Mouse (Mus musculus): Measurements from ENCODE around the gene Cth. TPM values are rescaled to one million over a fixed set of nuclear protein-coding genes. Genes with fewer than 3 reads are reported as not detected.

Cth gene
- polyA plus RNA-seq, 1 experiment from 2014 or later, result 1.6 TPM

DNA sequence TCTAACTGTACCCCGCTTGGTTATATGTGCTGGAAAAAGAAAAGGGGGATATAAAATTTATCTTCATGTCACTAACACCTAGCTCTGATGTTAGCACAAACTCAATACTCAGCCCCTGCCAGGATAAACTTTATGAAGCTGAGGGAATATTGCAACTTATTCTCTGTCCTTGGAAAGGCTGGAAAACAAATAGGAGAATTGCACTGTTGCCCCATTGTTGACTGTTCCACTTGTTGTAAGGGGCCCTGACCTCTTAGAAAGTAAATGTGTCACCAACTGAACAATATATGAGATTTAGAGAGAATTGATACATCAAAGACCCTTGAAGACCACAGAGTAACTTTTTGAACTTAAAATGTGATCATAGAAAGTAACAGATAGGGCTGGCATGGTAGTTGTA lies 4.5 kb upstream of the Cth start:
- no peak for ATAC-seq (ENCODE audit: insufficient number of reproducible peaks, insufficient read depth, low FRiP score, low read depth)
- no peaks in the 10 kb centered on the region for H3K9me3 ChIP-seq (ENCODE audit: control insufficient read depth, low read length)
- no peak overlapping the region for H3K4me2 ChIP-seq (ENCODE audit: low read length)
- WGBS, result 72% methylated on average over 1 of the region's 1 CpGs
- no peaks in the 10 kb centered on the region for H3K27me3 ChIP-seq (ENCODE audit: control insufficient read depth, insufficient read depth, low read length)
- H3K9ac ChIP-seq (ENCODE audit: low read length), result no peak overlapping the region
- H3K4me1 ChIP-seq (ENCODE audit: control insufficient read depth in 2 of 2, insufficient read depth in 2 of 2, low read length in 2 of 2), result peaks cover 1 to 2% of the 10 kb centered on the region in 2 experiments; a peak in 3 of 4 replicates
- no peak overlapping the region for H3K27ac ChIP-seq (replicated peaks in 1 of 2; ENCODE audit: control insufficient read depth in 1 of 2, insufficient read depth in 1 of 2, low read depth in 2 of 2, low read length in 2 of 2)
- no peaks in the 10 kb centered on the region for H3K36me3 ChIP-seq (ENCODE audit: control insufficient read depth, insufficient read depth, low read length)
- H3K4me3 ChIP-seq (ENCODE audit: control insufficient read depth in 1 of 2, insufficient read depth in 1 of 2, low read depth in 1 of 2, low read length in 2 of 2), result no peak overlapping the region

- 75% methylated on average over 2 of the region's 2 CpGs for WGBS
- no peak overlapping the region for H3K4me2 ChIP-seq (ENCODE audit: low read length)
- H3K9ac ChIP-seq (ENCODE audit: low read length), result no peak overlapping the region
- H3K36me3 ChIP-seq (ENCODE audit: control insufficient read depth, insufficient read depth, low read length), result no peaks in the 10 kb centered on the region
- no peak for ATAC-seq (ENCODE audit: insufficient number of reproducible peaks, insufficient read depth, low FRiP score, low read depth)
- H3K9me3 ChIP-seq (ENCODE audit: control insufficient read depth, low read length), result no peaks in the 10 kb centered on the region
- no peaks in the 10 kb centered on the region for H3K27me3 ChIP-seq (ENCODE audit: control insufficient read depth, insufficient read depth, low read length)
- no peak overlapping the region for H3K27ac ChIP-seq (replicated peaks in 1 of 2; ENCODE audit: control insufficient read depth in 1 of 2, insufficient read depth in 1 of 2, low read depth in 2 of 2, low read length in 2 of 2)
- H3K4me3 ChIP-seq (ENCODE audit: control insufficient read depth in 1 of 2, insufficient read depth in 1 of 2, low read depth in 1 of 2, low read length in 2 of 2), result no peak overlapping the region
- H3K4me1 ChIP-seq (ENCODE audit: control insufficient read depth in 2 of 2, insufficient read depth in 2 of 2, low read length in 2 of 2), result peaks cover 3 to 4% of the 10 kb centered on the region in 2 experiments; a peak in 3 of 4 replicates
Observed at GRCm38 (mm10) chr3:157928731-157929130, 3.9 kb upstream of the Cth start.

GRCm38 (mm10) chr3:157926761-157927160 lies 1.9 kb upstream of the Cth start:
- Histone ChIP-seq H3K9ac (ENCODE audit: low read length) (no peak overlapping the region), H3K36me3 (ENCODE audit: control insufficient read depth, insufficient read depth, low read length) (no peaks in the 10 kb centered on the region), H3K4me1 (ENCODE audit: control insufficient read depth in 2 of 2, insufficient read depth in 2 of 2, low read length in 2 of 2) (peaks cover 3 to 4% of the 10 kb centered on the region in 2 experiments; a peak in 3 of 4 replicates), H3K27me3 (ENCODE audit: control insufficient read depth, insufficient read depth, low read length) (no peaks in the 10 kb centered on the region), H3K9me3 (ENCODE audit: control insufficient read depth, low read length) (no peaks in the 10 kb centered on the region), H3K27ac (replicated peaks in 1 of 2; ENCODE audit: control insufficient read depth in 1 of 2, insufficient read depth in 1 of 2, low read depth in 2 of 2, low read length in 2 of 2) (no peak overlapping the region), H3K4me3 (ENCODE audit: control insufficient read depth in 1 of 2, insufficient read depth in 1 of 2, low read depth in 1 of 2, low read length in 2 of 2) (no peak overlapping the region), H3K4me2 (ENCODE audit: low read length) (no peak overlapping the region)
- 52% methylated on average over 2 of the region's 2 CpGs for WGBS
- ATAC-seq (ENCODE audit: insufficient number of reproducible peaks, insufficient read depth, low FRiP score, low read depth), result no peak

DNA sequence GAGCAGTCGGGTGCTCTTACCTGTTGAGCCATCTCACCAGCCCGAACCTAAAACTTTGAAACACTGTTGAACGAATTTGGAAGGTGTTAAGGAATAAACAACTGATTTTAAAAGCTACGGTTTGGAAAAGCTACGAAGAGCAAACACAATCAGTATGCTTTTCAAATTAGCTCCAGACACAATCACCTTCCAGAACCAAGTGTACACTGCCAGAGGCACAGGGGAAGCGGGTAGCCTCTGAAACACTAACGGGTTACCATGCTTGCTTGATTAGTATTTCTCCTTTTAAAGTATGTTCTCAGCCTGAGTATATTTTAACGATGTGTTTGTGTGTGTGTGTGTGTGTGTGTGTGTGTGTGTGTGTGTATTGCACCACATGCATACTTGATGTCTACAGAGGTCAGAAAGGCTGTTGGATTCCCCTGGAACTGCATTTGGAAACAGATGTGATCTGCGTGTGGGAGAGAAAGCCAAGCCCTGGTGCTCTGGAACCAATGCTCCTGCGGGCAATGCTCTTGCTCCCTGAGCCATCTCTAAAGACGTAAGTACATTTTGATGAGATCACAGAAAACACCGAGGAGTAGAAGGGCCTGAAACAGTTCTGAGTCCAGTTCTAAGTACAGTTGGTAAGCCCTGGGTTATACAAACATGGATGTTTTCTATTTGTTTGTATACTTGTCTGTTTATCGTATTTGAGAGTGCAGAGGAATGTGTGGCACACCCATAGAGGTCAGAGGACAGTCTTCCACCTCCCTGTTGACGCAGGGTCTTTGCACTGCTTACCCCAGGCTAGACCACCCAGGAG lies 1.0 kb upstream of the Cth start:
- ATAC-seq (ENCODE audit: insufficient number of reproducible peaks, insufficient read depth, low FRiP score, low read depth), result no peak
- WGBS, result 86% methylated on average over 14 of the region's 14 CpGs

GRCm38 (mm10) chr3:157923268-157923835 lies 1.5 kb downstream of the Cth start:
- H3K9me3 ChIP-seq (ENCODE audit: control insufficient read depth, low read length), result no peaks in the 10 kb centered on the region
- no peak for ATAC-seq (ENCODE audit: insufficient number of reproducible peaks, insufficient read depth, low FRiP score, low read depth)
- H3K4me2 ChIP-seq (ENCODE audit: low read length), result no peak overlapping the region
- H3K4me3 ChIP-seq (ENCODE audit: control insufficient read depth in 1 of 2, insufficient read depth in 1 of 2, low read depth in 1 of 2, low read length in 2 of 2), result no peak overlapping the region
- H3K27ac ChIP-seq (replicated peaks in 1 of 2; ENCODE audit: control insufficient read depth in 1 of 2, insufficient read depth in 1 of 2, low read depth in 2 of 2, low read length in 2 of 2), result no peak overlapping the region
- H3K27me3 ChIP-seq (ENCODE audit: control insufficient read depth, insufficient read depth, low read length), result no peaks in the 10 kb centered on the region
- H3K4me1 ChIP-seq (ENCODE audit: control insufficient read depth in 2 of 2, insufficient read depth in 2 of 2, low read length in 2 of 2), result peaks cover 3 to 4% of the 10 kb centered on the region in 2 experiments; a peak in 3 of 4 replicates
- H3K36me3 ChIP-seq (ENCODE audit: control insufficient read depth, insufficient read depth, low read length), result no peaks in the 10 kb centered on the region
- WGBS, result 86% methylated on average over 3 of the region's 3 CpGs
- no peak overlapping the region for H3K9ac ChIP-seq (ENCODE audit: low read length)

More for the DNA sequence above, 1.0 kb upstream of the Cth start:
- Histone ChIP-seq H3K27ac (replicated peaks in 1 of 2; ENCODE audit: control insufficient read depth in 1 of 2, insufficient read depth in 1 of 2, low read depth in 2 of 2, low read length in 2 of 2) (no peak overlapping the region), H3K4me3 (ENCODE audit: control insufficient read depth in 1 of 2, insufficient read depth in 1 of 2, low read depth in 1 of 2, low read length in 2 of 2) (no peak overlapping the region), H3K9ac (ENCODE audit: low read length) (no peak overlapping the region), H3K27me3 (ENCODE audit: control insufficient read depth, insufficient read depth, low read length) (no peaks in the 10 kb centered on the region), H3K4me2 (ENCODE audit: low read length) (no peak overlapping the region), H3K9me3 (ENCODE audit: control insufficient read depth, low read length) (no peaks in the 10 kb centered on the region), H3K4me1 (ENCODE audit: control insufficient read depth in 2 of 2, insufficient read depth in 2 of 2, low read length in 2 of 2) (peaks cover 3 to 4% of the 10 kb centered on the region in 2 experiments; a peak in 3 of 4 replicates), H3K36me3 (ENCODE audit: control insufficient read depth, insufficient read depth, low read length) (no peaks in the 10 kb centered on the region)

- Histone ChIP-seq H3K9ac (ENCODE audit: low read length) (no peak overlapping the region), H3K36me3 (ENCODE audit: control insufficient read depth, insufficient read depth, low read length) (no peaks in the 10 kb centered on the region)
Observed at GRCm38 (mm10) chr3:157921376-157921775, 3.5 kb downstream of the Cth start.

GRCm38 (mm10) chr3:157916336-157916735 lies 8.5 kb downstream of the Cth start:
- H3K9me3 ChIP-seq (ENCODE audit: control insufficient read depth, low read length), result no peaks in the 10 kb centered on the region

More at GRCm38 (mm10) chr3:157921376-157921775, 3.5 kb downstream of the Cth start:
- no peak for ATAC-seq (ENCODE audit: insufficient number of reproducible peaks, insufficient read depth, low FRiP score, low read depth)
- H3K9me3 ChIP-seq (ENCODE audit: control insufficient read depth, low read length), result no peaks in the 10 kb centered on the region
- no peak overlapping the region for H3K4me2 ChIP-seq (ENCODE audit: low read length)
- no peaks in the 10 kb centered on the region for H3K27me3 ChIP-seq (ENCODE audit: control insufficient read depth, insufficient read depth, low read length)
- no peak overlapping the region for H3K4me3 ChIP-seq (ENCODE audit: control insufficient read depth in 1 of 2, insufficient read depth in 1 of 2, low read depth in 1 of 2, low read length in 2 of 2)
- 77% methylated on average over 2 of the region's 2 CpGs for WGBS
- H3K27ac ChIP-seq (replicated peaks in 1 of 2; ENCODE audit: control insufficient read depth in 1 of 2, insufficient read depth in 1 of 2, low read depth in 2 of 2, low read length in 2 of 2), result no peak overlapping the region
- H3K4me1 ChIP-seq (ENCODE audit: control insufficient read depth in 2 of 2, insufficient read depth in 2 of 2, low read length in 2 of 2), result peaks cover 3 to 4% of the 10 kb centered on the region in 2 experiments; a peak in 3 of 4 replicates

More at GRCm38 (mm10) chr3:157916336-157916735, 8.5 kb downstream of the Cth start:
- Histone ChIP-seq H3K4me3 (ENCODE audit: control insufficient read depth in 1 of 2, insufficient read depth in 1 of 2, low read depth in 1 of 2, low read length in 2 of 2) (no peak overlapping the region), H3K27ac (replicated peaks in 1 of 2; ENCODE audit: control insufficient read depth in 1 of 2, insufficient read depth in 1 of 2, low read depth in 2 of 2, low read length in 2 of 2) (no peak overlapping the region), H3K27me3 (ENCODE audit: control insufficient read depth, insufficient read depth, low read length) (no peaks in the 10 kb centered on the region), H3K4me2 (ENCODE audit: low read length) (no peak overlapping the region), H3K36me3 (ENCODE audit: control insufficient read depth, insufficient read depth, low read length) (no peaks in the 10 kb centered on the region), H3K4me1 (ENCODE audit: control insufficient read depth in 2 of 2, insufficient read depth in 2 of 2, low read length in 2 of 2) (no peaks in the 10 kb centered on the region), H3K9ac (ENCODE audit: low read length) (no peak overlapping the region)
- ATAC-seq (ENCODE audit: insufficient number of reproducible peaks, insufficient read depth, low FRiP score, low read depth), result no peak
- 87% methylated on average over 4 of the region's 4 CpGs for WGBS
